Mouse (Mus musculus): Measurements from ENCODE around the gene Pcnx2. TPM values are rescaled to one million over a fixed set of nuclear protein-coding genes. Genes with fewer than 3 reads are reported as not detected.

Gene Pcnx2
- polyA plus RNA-seq, 1 experiment from 2014 or later, result 0.60 TPM

Other genes with a start within 250 kb of the Pcnx2 start
- gene Map10, start 228.5 kb downstream of the Pcnx2 start, polyA plus RNA-seq (2014; fragmentation: Nextera tagmentation; extraction: Ambion mirVana), result 8.5 and 9.8 TPM in 2 replicates
- gene Ntpcr, start 168.4 kb downstream of the Pcnx2 start, polyA plus RNA-seq (2014; fragmentation: Nextera tagmentation; extraction: Ambion mirVana), result 16.4 and 16.5 TPM in 2 replicates
- 0.08 TPM in 1 of 2 replicates, not detected in the other for gene Map3k21, start 12.1 kb upstream of the Pcnx2 start, polyA plus RNA-seq (2014; fragmentation: Nextera tagmentation; extraction: Ambion mirVana)
- gene Kcnk1, start 96.9 kb upstream of the Pcnx2 start, polyA plus RNA-seq (2014; fragmentation: Nextera tagmentation; extraction: Ambion mirVana), result 8.3 and 8.9 TPM in 2 replicates